Mouse (Mus musculus): ENCODE measurements around the gene Krtap24-1. TPM values are rescaled to one million over a fixed set of nuclear protein-coding genes. Genes with fewer than 3 reads are reported as not detected.

Krtap24-1 gene
- not detected in 2 replicates for total RNA-seq (2017)

- no peak for ATAC-seq (replicated peaks in 1 of 2; ENCODE audit: insufficient read depth in 1 of 2, low FRiP score in 2 of 2, low TSS enrichment in 1 of 2, low read depth in 1 of 2, poor library complexity in 2 of 2, severe bottlenecking in 2 of 2)
Measured at GRCm38 (mm10) chr16:88611922-88612321, at the start of gene Krtap24-1. Gene Krtap24-1, minus strand, starts transcription at chr16:88612279.

- ATAC-seq (replicated peaks in 1 of 2; ENCODE audit: insufficient read depth in 1 of 2, low FRiP score in 2 of 2, low TSS enrichment in 1 of 2, low read depth in 1 of 2, poor library complexity in 2 of 2, severe bottlenecking in 2 of 2) = no peak
Measured at GRCm38 (mm10) chr16:88657426-88657825, 45.3 kb upstream of the Krtap24-1 start.

- ATAC-seq (replicated peaks in 1 of 2; ENCODE audit: insufficient read depth in 1 of 2, low FRiP score in 2 of 2, low TSS enrichment in 1 of 2, low read depth in 1 of 2, poor library complexity in 2 of 2, severe bottlenecking in 2 of 2) = no peak
Measured at GRCm38 (mm10) chr16:88651952-88652351, 39.9 kb upstream of the Krtap24-1 start.

- no peak for ATAC-seq (replicated peaks in 1 of 2; ENCODE audit: insufficient read depth in 1 of 2, low FRiP score in 2 of 2, low TSS enrichment in 1 of 2, low read depth in 1 of 2, poor library complexity in 2 of 2, severe bottlenecking in 2 of 2)
Measured at GRCm38 (mm10) chr16:88651082-88651481, 39.0 kb upstream of the Krtap24-1 start.

GRCm38 (mm10) chr16:88647358-88647846 lies 35.3 kb upstream of the Krtap24-1 start, which contains the start of gene Krtap26-1:
Gene Krtap26-1, minus strand, starts transcription at chr16:88647796.
- no peak for ATAC-seq (replicated peaks in 1 of 2; ENCODE audit: insufficient read depth in 1 of 2, low FRiP score in 2 of 2, low TSS enrichment in 1 of 2, low read depth in 1 of 2, poor library complexity in 2 of 2, severe bottlenecking in 2 of 2)

- no peak for ATAC-seq (replicated peaks in 1 of 2; ENCODE audit: insufficient read depth in 1 of 2, low FRiP score in 2 of 2, low TSS enrichment in 1 of 2, low read depth in 1 of 2, poor library complexity in 2 of 2, severe bottlenecking in 2 of 2)
Measured at GRCm38 (mm10) chr16:88646366-88647111, 34.5 kb upstream of the Krtap24-1 start.

- no peak for ATAC-seq (replicated peaks in 1 of 2; ENCODE audit: insufficient read depth in 1 of 2, low FRiP score in 2 of 2, low TSS enrichment in 1 of 2, low read depth in 1 of 2, poor library complexity in 2 of 2, severe bottlenecking in 2 of 2)
Measured at GRCm38 (mm10) chr16:88640053-88640452, 28.0 kb upstream of the Krtap24-1 start.

GRCm38 (mm10) chr16:88635142-88635541 lies 23.1 kb upstream of the Krtap24-1 start:
- no peak for ATAC-seq (replicated peaks in 1 of 2; ENCODE audit: insufficient read depth in 1 of 2, low FRiP score in 2 of 2, low TSS enrichment in 1 of 2, low read depth in 1 of 2, poor library complexity in 2 of 2, severe bottlenecking in 2 of 2)

- no peak for ATAC-seq (replicated peaks in 1 of 2; ENCODE audit: insufficient read depth in 1 of 2, low FRiP score in 2 of 2, low TSS enrichment in 1 of 2, low read depth in 1 of 2, poor library complexity in 2 of 2, severe bottlenecking in 2 of 2)
Measured at GRCm38 (mm10) chr16:88631474-88631873, 19.4 kb upstream of the Krtap24-1 start.

- no peak for ATAC-seq (replicated peaks in 1 of 2; ENCODE audit: insufficient read depth in 1 of 2, low FRiP score in 2 of 2, low TSS enrichment in 1 of 2, low read depth in 1 of 2, poor library complexity in 2 of 2, severe bottlenecking in 2 of 2)
Measured at GRCm38 (mm10) chr16:88627566-88627965, 15.5 kb upstream of the Krtap24-1 start, which contains the start of gene 2310079G19Rik. Gene 2310079G19Rik, minus strand, starts transcription at chr16:88627666.

GRCm38 (mm10) chr16:88612712-88613111 lies 633 bp upstream of the Krtap24-1 start:
- no peak for ATAC-seq (replicated peaks in 1 of 2; ENCODE audit: insufficient read depth in 1 of 2, low FRiP score in 2 of 2, low TSS enrichment in 1 of 2, low read depth in 1 of 2, poor library complexity in 2 of 2, severe bottlenecking in 2 of 2)

- ATAC-seq (replicated peaks in 1 of 2; ENCODE audit: insufficient read depth in 1 of 2, low FRiP score in 2 of 2, low TSS enrichment in 1 of 2, low read depth in 1 of 2, poor library complexity in 2 of 2, severe bottlenecking in 2 of 2) = no peak
Measured at GRCm38 (mm10) chr16:88604570-88604969, 7.5 kb downstream of the Krtap24-1 start.

GRCm38 (mm10) chr16:88602464-88602863 lies 9.6 kb downstream of the Krtap24-1 start:
- ATAC-seq (replicated peaks in 1 of 2; ENCODE audit: insufficient read depth in 1 of 2, low FRiP score in 2 of 2, low TSS enrichment in 1 of 2, low read depth in 1 of 2, poor library complexity in 2 of 2, severe bottlenecking in 2 of 2) = no peak

GRCm38 (mm10) chr16:88600303-88600702 lies 11.8 kb downstream of the Krtap24-1 start:
- no peak for ATAC-seq (replicated peaks in 1 of 2; ENCODE audit: insufficient read depth in 1 of 2, low FRiP score in 2 of 2, low TSS enrichment in 1 of 2, low read depth in 1 of 2, poor library complexity in 2 of 2, severe bottlenecking in 2 of 2)

GRCm38 (mm10) chr16:88599504-88600237 lies 12.4 kb downstream of the Krtap24-1 start:
- no peak for ATAC-seq (replicated peaks in 1 of 2; ENCODE audit: insufficient read depth in 1 of 2, low FRiP score in 2 of 2, low TSS enrichment in 1 of 2, low read depth in 1 of 2, poor library complexity in 2 of 2, severe bottlenecking in 2 of 2)

GRCm38 (mm10) chr16:88592758-88593157 lies 19.3 kb downstream of the Krtap24-1 start:
- ATAC-seq (replicated peaks in 1 of 2; ENCODE audit: insufficient read depth in 1 of 2, low FRiP score in 2 of 2, low TSS enrichment in 1 of 2, low read depth in 1 of 2, poor library complexity in 2 of 2, severe bottlenecking in 2 of 2) = no peak

GRCm38 (mm10) chr16:88583338-88583737 lies 28.7 kb downstream of the Krtap24-1 start:
- ATAC-seq (replicated peaks in 1 of 2; ENCODE audit: insufficient read depth in 1 of 2, low FRiP score in 2 of 2, low TSS enrichment in 1 of 2, low read depth in 1 of 2, poor library complexity in 2 of 2, severe bottlenecking in 2 of 2) = no peak
